ENCODE assay signal across 18 mouse cellular contexts in the genomic region with DNA sequence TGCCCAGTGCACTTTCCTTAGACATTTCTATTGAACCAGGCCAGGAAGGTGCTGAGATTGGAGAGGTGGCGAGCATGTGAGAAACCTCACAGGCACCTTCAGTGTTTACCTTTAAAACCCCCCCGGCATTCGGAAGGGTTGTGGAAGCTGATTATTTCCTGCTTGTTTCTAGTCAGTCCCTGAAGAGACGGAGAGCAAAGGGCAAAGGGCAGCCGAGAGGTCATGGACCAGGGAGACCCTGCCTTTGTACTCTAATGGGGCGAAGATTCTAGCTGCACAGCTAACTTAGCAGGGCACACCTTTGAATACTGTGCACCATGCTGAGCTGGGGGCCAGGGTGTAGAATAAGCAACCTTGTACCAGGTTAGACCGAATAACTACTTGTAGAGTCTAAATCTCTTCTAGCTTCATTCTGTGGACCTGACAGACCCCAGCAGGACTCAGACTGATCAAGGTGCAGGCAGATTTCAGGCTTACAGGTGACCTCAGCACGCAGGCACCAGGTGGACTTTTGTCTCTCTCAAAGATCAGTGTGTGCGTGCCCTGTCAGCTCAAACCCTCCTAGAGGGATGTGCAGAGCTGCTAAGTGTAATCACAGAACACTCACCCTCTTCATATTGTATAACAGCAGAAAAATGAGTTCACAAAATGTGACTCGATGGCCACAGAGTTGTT. TPM values are rescaled to one million over a fixed set of nuclear protein-coding genes. Genes with fewer than 3 reads are reported as not detected.
DNase-seq lines count a peak whose midpoint lies in the region; ATAC-seq and TF ChIP-seq lines count a peak whose summit lies in the region.
"Had no signal": no experiment of that assay in that cellular context is flagged by ENCODE, and none has a peak within 500 bp of the region (broad histone marks: within the 10 kb centered on the region; RNA-seq: fewer than 3 reads in every experiment).

No protein-coding gene starts in this region.

- no peak for TF ChIP-seq CTCF in liver, adult 2 months (IDR thresholded peaks at IDR 0.05; ENCODE audit: low read depth, low read length)
- no peak for TF ChIP-seq CTCF in liver, postnatal 0 days (IDR thresholded peaks at IDR 0.05; ENCODE audit: low read depth)

- H3K4me1 ChIP-seq in intestine, embryonic 16.5 days (ENCODE audit: control insufficient read depth, insufficient read depth, low read length): no peaks in the 10 kb centered on the region
- H3K4me1 ChIP-seq in intestine, embryonic 15.5 days (replicated peaks): no peaks in the 10 kb centered on the region
- peaks cover 28% of the 10 kb centered on the region for H3K4me1 ChIP-seq in liver, adult 2 months (ENCODE audit: control insufficient read depth, insufficient read depth, low read length)
- H3K4me1 ChIP-seq in limb, embryonic 12.5 days (replicated peaks): peaks cover 12% of the 10 kb centered on the region
- H3K4me1 ChIP-seq in liver, postnatal 0 days (ENCODE audit: insufficient read depth): peaks cover 11% of the 10 kb centered on the region

- peak; percentile 78 for DNase-seq in liver, adult 2 months (ENCODE audit: extremely low read depth, low read depth, low spot score)
- no peak for DNase-seq in liver
- DNase-seq in liver, postnatal 0 days: no peak
- no peak for DNase-seq in B cell, adult 2 months
- no peak for DNase-seq in thymus, postnatal 10 days (ENCODE audit: low spot score in 2 of 2)
- DNase-seq: cerebellum, adult 9-10 months; forebrain, postnatal 0 days; heart, postnatal 4 days; right cerebral cortex, adult 18-20 months had no signal

- no peaks in the 10 kb centered on the region for H3K9me3 ChIP-seq in intestine, embryonic 16.5 days (ENCODE audit: control insufficient read depth, low read length)
- no peaks in the 10 kb centered on the region for H3K9me3 ChIP-seq in intestine, embryonic 15.5 days
- no peaks in the 10 kb centered on the region for H3K9me3 ChIP-seq in limb, embryonic 12.5 days
- H3K9me3 ChIP-seq in liver, postnatal 0 days (ENCODE audit: low read length): no peaks in the 10 kb centered on the region
- H3K9me3 ChIP-seq: forebrain, embryonic 10.5 days; heart, embryonic 12.5 days; kidney, embryonic 15.5 days; midbrain, embryonic 13.5 days; neural tube, embryonic 13.5 days had no signal

- TF ChIP-seq POLR2A in liver, adult 2 months (IDR thresholded peaks at IDR 0.05; ENCODE audit: extremely low read depth, insufficient read depth, low read length): no peak

- TF ChIP-seq EP300 in liver, postnatal 0 days (IDR thresholded peaks at IDR 0.05; ENCODE audit: low read depth): no peak

- no peak overlapping the region for H3K9ac ChIP-seq in intestine, embryonic 16.5 days (ENCODE audit: low read depth, low read length)
- no peak overlapping the region for H3K9ac ChIP-seq in intestine, embryonic 15.5 days
- H3K9ac ChIP-seq in liver, adult 2 months (ENCODE audit: low read depth, low read length): peak overlapping the region; percentile 21; the same call in 1 of the 2 replicates
- H3K9ac ChIP-seq in limb, embryonic 12.5 days (replicated peaks): no peak overlapping the region
- no peak overlapping the region for H3K9ac ChIP-seq in liver, postnatal 0 days (replicated peaks)
- H3K9ac ChIP-seq: forebrain, postnatal 0 days; heart, embryonic 12.5 days; kidney, embryonic 15.5 days; midbrain, embryonic 13.5 days; neural tube, embryonic 13.5 days had no signal

- H3K79me2 ChIP-seq in liver, adult 2 months (ENCODE audit: control insufficient read depth, insufficient read depth, low read length): peaks cover 6% of the 10 kb centered on the region; the same call in 1 of the 2 replicates

- no peak overlapping the region for H3K4me2 ChIP-seq in intestine, embryonic 16.5 days (ENCODE audit: low read depth, low read length)
- no peak overlapping the region for H3K4me2 ChIP-seq in intestine, embryonic 15.5 days (replicated peaks)
- H3K4me2 ChIP-seq in limb, embryonic 12.5 days: no peak overlapping the region
- H3K4me2 ChIP-seq in liver, postnatal 0 days (ENCODE audit: low read depth, low read length): no peak overlapping the region
- H3K4me2 ChIP-seq: heart, embryonic 12.5 days; kidney, embryonic 15.5 days; midbrain, embryonic 13.5 days; neural tube, embryonic 13.5 days had no signal

- 0 out of 2 replicates have a peak overlapping the region, but pooled peaks have one; percentile 8 for H3K27ac ChIP-seq in intestine, embryonic 16.5 days (ENCODE audit: low read length)
- no peak overlapping the region for H3K27ac ChIP-seq in intestine, embryonic 15.5 days
- peak overlapping the region; percentile 56 for H3K27ac ChIP-seq in liver, adult 2 months (replicated peaks; ENCODE audit: insufficient read depth, low read depth, low read length)
- peak overlapping the region; percentile 7; the same call in 1 of the 2 replicates for H3K27ac ChIP-seq in limb, embryonic 12.5 days
- H3K27ac ChIP-seq in liver, postnatal 0 days (ENCODE audit: low read depth): peak overlapping the region; percentile 44; the same call in 1 of the 2 replicates
- H3K27ac ChIP-seq: forebrain, embryonic 10.5 days; kidney, embryonic 15.5 days; midbrain, embryonic 13.5 days; neural tube, embryonic 13.5 days; stomach, postnatal 0 days had no signal

- 0 out of 2 replicates have a peak, but pooled peaks cover 3% of the 10 kb centered on the region for H3K36me3 ChIP-seq in intestine, embryonic 16.5 days (ENCODE audit: control insufficient read depth, insufficient read depth, low read length)
- no peaks in the 10 kb centered on the region for H3K36me3 ChIP-seq in intestine, embryonic 15.5 days
- H3K36me3 ChIP-seq in liver, adult 2 months (ENCODE audit: control insufficient read depth, insufficient read depth, low read length): peaks cover 17% of the 10 kb centered on the region
- peaks cover 15% of the 10 kb centered on the region for H3K36me3 ChIP-seq in limb, embryonic 12.5 days
- H3K36me3 ChIP-seq in liver, postnatal 0 days (replicated peaks; ENCODE audit: insufficient read depth, low read length): peaks cover 19% of the 10 kb centered on the region

- H3K27me3 ChIP-seq in intestine, embryonic 16.5 days (replicated peaks; ENCODE audit: control insufficient read depth, insufficient read depth, low read length): no peaks in the 10 kb centered on the region
- H3K27me3 ChIP-seq in intestine, embryonic 15.5 days (replicated peaks): no peaks in the 10 kb centered on the region
- no peaks in the 10 kb centered on the region for H3K27me3 ChIP-seq in liver, adult 2 months (ENCODE audit: control insufficient read depth, insufficient read depth, low read length)
- H3K27me3 ChIP-seq in limb, embryonic 12.5 days: no peaks in the 10 kb centered on the region
- no peaks in the 10 kb centered on the region for H3K27me3 ChIP-seq in liver, postnatal 0 days (ENCODE audit: insufficient read depth, low read length)
- H3K27me3 ChIP-seq: heart, embryonic 12.5 days; kidney, embryonic 15.5 days; midbrain, embryonic 13.5 days; neural tube, embryonic 13.5 days had no signal

- no peak overlapping the region for H3K4me3 ChIP-seq in intestine, embryonic 16.5 days (ENCODE audit: low read length)
- no peak overlapping the region for H3K4me3 ChIP-seq in intestine, embryonic 15.5 days (replicated peaks)
- H3K4me3 ChIP-seq in liver, adult 2 months (ENCODE audit: insufficient read depth, low read depth, low read length): no peak overlapping the region
- H3K4me3 ChIP-seq in limb, embryonic 12.5 days (replicated peaks): no peak overlapping the region
- H3K4me3 ChIP-seq in liver, postnatal 0 days (ENCODE audit: low read depth, low read length): no peak overlapping the region
- H3K4me3 ChIP-seq: forebrain, embryonic 10.5 days; heart, embryonic 12.5 days; kidney, embryonic 15.5 days; midbrain, embryonic 13.5 days; neural tube, embryonic 13.5 days had no signal

- 56% methylated on average over 10 of the region's 10 CpGs for WGBS in intestine, embryonic 16.5 days
- 54% methylated on average over 10 of the region's 10 CpGs for WGBS in intestine, embryonic 15.5 days
- 35% methylated on average over 10 of the region's 10 CpGs for WGBS in liver, adult 2 months
- 40% methylated on average over 10 of the region's 10 CpGs for WGBS in limb, embryonic 12.5 days
- 62% methylated on average over 10 of the region's 10 CpGs for WGBS in liver, postnatal 0 days (ENCODE audit: insufficient replicate concordance)

- ATAC-seq in intestine, embryonic 16.5 days: peak; percentile 43; the same call in 1 of the 2 replicates
- no peak for ATAC-seq in intestine, embryonic 15.5 days
- no peak for ATAC-seq in limb, embryonic 12.5 days (ENCODE audit: insufficient number of reproducible peaks, insufficient read depth, low FRiP score, low TSS enrichment, low read depth)
- ATAC-seq in liver, postnatal 0 days: 0 out of 2 replicates have a peak, but pooled peaks have one; percentile 29
- ATAC-seq: forebrain, postnatal 0 days; midbrain, embryonic 13.5 days had no signal

RNA-seq across cellular contexts. Expression of a gene that starts 39.6 kb away (rescaled TPM):
- polyA plus RNA-seq in intestine, embryonic 16.5 days (2015; fragmentation: Nextera tagmentation; extraction: Ambion mirVana): 4.1 TPM in 2 replicates
- 4.8 and 5.8 TPM in 2 replicates for polyA plus RNA-seq in intestine, embryonic 15.5 days (2015; fragmentation: Nextera tagmentation; extraction: Ambion mirVana)
- total RNA-seq in liver, adult 2 months (2014; rRNA removed): 18.2 and 24.1 TPM in 2 replicates
- 36.3 and 52.8 TPM in 2 replicates for polyA plus RNA-seq in liver, adult 2 months (2012; rRNA removed)
- 7.9 and 8.3 TPM in 2 replicates for polyA plus RNA-seq in limb, embryonic 12.5 days (2016; fragmentation: Nextera tagmentation; extraction: Ambion mirVana)
- 1.9 and 2.9 TPM in 2 replicates for polyA plus RNA-seq in liver, postnatal 0 days (2015; fragmentation: Nextera tagmentation; extraction: Ambion mirVana)

Comparison
In these comparisons a context has a peak if more than half of its experiments do, and no peak if none do; other contexts are left out.
1. ATAC-seq: peak in intestine, embryonic 16.5 days (single experiment) and liver, postnatal 0 days (single experiment); none in intestine, embryonic 15.5 days (single experiment) and limb, embryonic 12.5 days (single experiment).